Mouse (Mus musculus) monocyte, adult 5-6 weeks (primary cell): ENCODE results near the gene Glp2r. TPM values are rescaled to one million over a fixed set of nuclear protein-coding genes. Genes with fewer than 3 reads are reported as not detected.

Experiments used
- ATAC-seq: fragments of 153-309, 156-312 bp; replicated peaks from 2 replicates; pipeline ENCODE4 v1.8.0; 2017; ENCODE audit warnings: mild to moderate bottlenecking; ENCODE audit not compliant: low TSS enrichment, insufficient number of reproducible peaks, severe bottlenecking, poor library complexity, low FRiP score
- total RNA-seq: library from RNA; stranded (forward); fragments of 200-1000, 200-491, 200-594 nt; gene quantifications from 3 replicates; pipeline ENCODE4 v1.2.3, GENCODE M21; 2017

The Glp2r gene
- total RNA-seq, result 0.21 TPM in 1 of 3 replicates, not detected in the others

GRCm38 (mm10) chr11:67771053-67771452 lies at the start of gene Glp2r:
Glp2r (minus strand) TSS chr11:67771153.
- ATAC-seq, result no peak

GRCm38 (mm10) chr11:67820221-67820620 lies 49.3 kb upstream of the Glp2r start:
- ATAC-seq, result no peak

GRCm38 (mm10) chr11:67819604-67820003 lies 48.7 kb upstream of the Glp2r start:
- ATAC-seq, result no peak

- no peak for ATAC-seq
Observed at GRCm38 (mm10) chr11:67811535-67811934, 40.6 kb upstream of the Glp2r start.

GRCm38 (mm10) chr11:67808051-67808450 lies 37.1 kb upstream of the Glp2r start:
- no peak for ATAC-seq

- no peak for ATAC-seq
Observed at GRCm38 (mm10) chr11:67806832-67807597, 36.1 kb upstream of the Glp2r start.

- no peak for ATAC-seq
Observed at GRCm38 (mm10) chr11:67805538-67805937, 34.6 kb upstream of the Glp2r start.

- ATAC-seq, result no peak
Observed at GRCm38 (mm10) chr11:67801169-67801568, 30.2 kb upstream of the Glp2r start.

GRCm38 (mm10) chr11:67800130-67800723 lies 29.3 kb upstream of the Glp2r start:
- ATAC-seq, result no peak

- ATAC-seq, result no peak
Observed at GRCm38 (mm10) chr11:67797931-67798330, 27.0 kb upstream of the Glp2r start, which contains the start of gene Dhrs7c. Dhrs7c (plus strand) TSS chr11:67798187.

- ATAC-seq, result no peak
Observed at GRCm38 (mm10) chr11:67790182-67790581, 19.2 kb upstream of the Glp2r start.

GRCm38 (mm10) chr11:67774379-67774778 lies 3.4 kb upstream of the Glp2r start, which contains the start of gene Gsg1l2:
Gsg1l2 (plus strand) TSS chr11:67774608.
- ATAC-seq, result no peak

- ATAC-seq, result no peak
Observed at GRCm38 (mm10) chr11:67772577-67772976, 1.6 kb upstream of the Glp2r start.

GRCm38 (mm10) chr11:67771691-67772090 lies 738 bp upstream of the Glp2r start:
- no peak for ATAC-seq

GRCm38 (mm10) chr11:67757373-67758167 lies 13.4 kb downstream of the Glp2r start:
- ATAC-seq, result no peak

GRCm38 (mm10) chr11:67756287-67756686 lies 14.7 kb downstream of the Glp2r start:
- no peak for ATAC-seq

- no peak for ATAC-seq
Observed at GRCm38 (mm10) chr11:67741569-67741968, 29.4 kb downstream of the Glp2r start.

- ATAC-seq, result no peak
Observed at GRCm38 (mm10) chr11:67738846-67739490, 32.0 kb downstream of the Glp2r start.

GRCm38 (mm10) chr11:67738345-67738744 lies 32.6 kb downstream of the Glp2r start:
- ATAC-seq, result no peak
